Mouse (Mus musculus) midbrain, embryonic 14.5 days (tissue): ENCODE data around the gene Pigr. TPM values are rescaled to one million over a fixed set of nuclear protein-coding genes. Genes with fewer than 3 reads are reported as not detected.

Experiments
- ATAC-seq: fragments of 200-750 bp; cut with Nextera tagmentation; 2 replicates; pipeline ENCODE4 v1.8.0; 2017; ENCODE audit warnings: moderate number of reproducible peaks, moderate library complexity; ENCODE audit not compliant: low FRiP score, low TSS enrichment
- DNase-seq: peaks from one replicate; pipeline ENCODE4 v3.0.0-alpha.2; 2015
- H3K27ac ChIP-seq: fragments of 300-500 bp; sonication (generic); replicated peaks from 2 replicates; pipeline ENCODE4 v1.5.1; 2014; ENCODE audit warnings: mild to moderate bottlenecking, low read depth, low read length, moderate library complexity
- H3K27me3 ChIP-seq: fragments of 300-500 bp; sonication (generic); 2 replicates; pipeline ENCODE4 v1.6.1; 2014; ENCODE audit warnings: low read length, control low read depth, mixed read lengths; ENCODE audit not compliant: control insufficient read depth, insufficient read depth
- H3K36me3 ChIP-seq: fragments of 300-500 bp; sonication (generic); 2 replicates; pipeline ENCODE4 v1.6.1; 2014; ENCODE audit warnings: low read length, control low read depth; ENCODE audit not compliant: control insufficient read depth, insufficient read depth
- H3K4me1 ChIP-seq: fragments of 300-500 bp; sonication (generic); 2 replicates; pipeline ENCODE4 v1.6.1; 2014; ENCODE audit warnings: mild to moderate bottlenecking, antibody characterized with exemption, low read length, control low read depth; ENCODE audit not compliant: control insufficient read depth, insufficient read depth
- H3K4me2 ChIP-seq: fragments of 300-500 bp; sonication (generic); 2 replicates; pipeline ENCODE4 v1.6.1; 2014; ENCODE audit warnings: mild to moderate bottlenecking, low read length, moderate library complexity
- H3K4me3 ChIP-seq: fragments of 300-500 bp; sonication (generic); replicated peaks from 2 replicates; pipeline ENCODE4 v1.5.1; 2014; ENCODE audit warnings: low read depth, low read length
- H3K9ac ChIP-seq: fragments of 300-500 bp; sonication (generic); replicated peaks from 2 replicates; pipeline ENCODE4 v1.6.1; 2014; ENCODE audit warnings: mild to moderate bottlenecking, low read length, moderate library complexity
- H3K9me3 ChIP-seq: fragments of 300-500 bp; sonication (generic); 2 replicates; pipeline ENCODE4 v1.6.1; 2016; ENCODE audit warnings: low read length, control low read depth, mixed read lengths; ENCODE audit not compliant: control insufficient read depth
- WGBS: fragments of 180-500 bp; shearing (Covaris S2); extraction: QIAGEN DNeasy Blood & Tissue Kit; methylation state at CpG from one replicate; pipeline ENCODE4 v1.1.7; 2014; 5-methylcytosine and 5-hydroxymethylcytosine counted together
- polyA plus RNA-seq: library from polyadenylated mRNA; unstranded; fragments of >200 nt; fragmentation: Nextera tagmentation; extraction: Ambion mirVana; gene quantifications from 2 replicates; pipeline ENCODE4 v1.2.1, GENCODE M21; 2014

Pigr gene
- polyA plus RNA-seq, 1 experiment from 2014 or later = not detected

DNA sequence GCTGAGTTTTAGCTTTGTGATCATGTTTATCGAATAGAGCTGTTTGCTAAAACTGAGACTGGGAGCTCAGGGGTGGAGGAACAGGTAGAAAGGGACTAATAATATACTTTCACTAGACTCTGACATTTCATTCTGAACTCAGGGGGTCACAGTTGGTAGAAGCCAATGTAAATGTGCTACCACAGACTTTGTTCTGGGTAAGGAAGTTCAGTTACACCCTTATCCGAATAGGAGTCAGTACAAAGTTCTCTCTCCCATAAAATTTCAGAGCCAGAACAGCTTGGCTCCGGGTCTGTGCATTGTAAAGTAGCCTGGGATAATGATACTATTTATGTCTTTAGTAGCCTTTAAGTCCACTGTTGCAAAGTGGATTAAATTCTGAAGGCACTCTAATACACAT is 27.9 kb upstream of the Pigr start:
- ATAC-seq = no peak
- WGBS = 62% methylated on average over 3 of the region's 3 CpGs
- no peak overlapping the region for H3K9ac ChIP-seq

GRCm38 (mm10) chr1:130799399-130799798 is 27.1 kb upstream of the Pigr start:
- Histone ChIP-seq H3K9me3 (no peaks in the 10 kb centered on the region), H3K4me2 (no peak overlapping the region), H3K36me3 (no peaks in the 10 kb centered on the region), H3K4me3 (no peak overlapping the region), H3K9ac (no peak overlapping the region), H3K27ac (no peak overlapping the region), H3K27me3 (no peaks in the 10 kb centered on the region), H3K4me1 (no peaks in the 10 kb centered on the region)
- ATAC-seq = no peak
- DNase-seq = no peak
- 95% methylated on average over 2 of the region's 2 CpGs for WGBS

More for the DNA sequence above, 27.9 kb upstream of the Pigr start:
- no peak for DNase-seq
- H3K4me2 ChIP-seq = no peak overlapping the region
- H3K36me3 ChIP-seq = no peaks in the 10 kb centered on the region
- no peaks in the 10 kb centered on the region for H3K9me3 ChIP-seq
- H3K27me3 ChIP-seq = no peaks in the 10 kb centered on the region
- H3K27ac ChIP-seq = no peak overlapping the region
- no peaks in the 10 kb centered on the region for H3K4me1 ChIP-seq
- no peak overlapping the region for H3K4me3 ChIP-seq

DNA sequence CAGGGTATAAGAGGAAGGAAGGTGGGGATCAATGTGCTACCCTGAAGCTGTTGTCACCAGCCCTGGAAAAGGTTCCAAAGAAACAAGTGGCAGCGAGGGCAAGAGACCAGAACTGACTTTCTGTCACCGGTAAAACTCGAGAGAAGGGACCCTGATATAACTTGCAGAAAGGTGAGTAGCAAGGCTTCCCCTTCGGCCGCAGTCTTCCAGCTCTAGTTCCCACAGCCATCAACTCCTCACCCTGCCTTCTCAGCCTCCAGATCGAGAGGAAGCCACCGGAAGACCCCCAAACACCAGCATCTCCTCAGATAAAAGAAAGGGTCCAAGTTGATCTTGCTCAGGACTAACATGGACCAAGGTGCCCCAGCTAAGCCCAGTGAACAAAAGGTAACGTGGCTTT is 25.9 kb upstream of the Pigr start, which contains the start of gene Fcamr:
Gene Fcamr, plus strand, starts transcription at position 301 of the 400 bp plus-strand sequence.
- Histone ChIP-seq H3K9me3 (no peaks in the 10 kb centered on the region), H3K36me3 (no peaks in the 10 kb centered on the region), H3K4me2 (no peak within 1 kb of the TSS), H3K4me1 (no peaks in the 10 kb centered on the region), H3K9ac (no peak within 1 kb of the TSS), H3K4me3 (no peak within 1 kb of the TSS), H3K27ac (no peak within 1 kb of the TSS), H3K27me3 (no peaks in the 10 kb centered on the region)
- DNase-seq (no peak), ATAC-seq (no peak)
- WGBS = 87% methylated on average over 8 of the region's 8 CpGs

DNA sequence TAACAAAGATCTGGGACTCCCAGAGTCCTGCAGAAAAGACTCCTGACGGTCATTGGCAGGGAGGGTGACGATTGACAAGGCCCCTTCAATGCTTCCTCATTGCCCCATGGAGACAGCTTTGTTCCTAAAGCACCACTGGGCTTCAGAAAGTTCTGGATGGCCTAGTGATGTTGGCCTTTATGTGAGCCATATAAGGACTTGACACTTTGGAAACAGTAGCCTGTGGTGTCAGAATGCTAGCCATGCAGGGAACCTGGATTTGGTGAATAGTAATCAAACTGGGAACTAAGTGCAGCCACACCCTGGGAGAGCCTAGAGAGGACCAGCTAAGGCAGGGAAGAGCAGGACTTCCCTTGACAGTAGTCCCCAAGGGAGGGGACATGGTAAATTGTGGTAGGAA is 25.0 kb upstream of the Pigr start:
- Histone ChIP-seq H3K4me1 (no peaks in the 10 kb centered on the region), H3K4me2 (no peak overlapping the region), H3K9ac (no peak overlapping the region), H3K9me3 (no peaks in the 10 kb centered on the region), H3K27ac (no peak overlapping the region), H3K4me3 (no peak overlapping the region), H3K36me3 (no peaks in the 10 kb centered on the region), H3K27me3 (no peaks in the 10 kb centered on the region)
- ATAC-seq (no peak), DNase-seq (no peak)
- 54% methylated on average over 2 of the region's 2 CpGs for WGBS

GRCm38 (mm10) chr1:130802976-130803375 is 23.5 kb upstream of the Pigr start:
- no peaks in the 10 kb centered on the region for H3K9me3 ChIP-seq

DNA sequence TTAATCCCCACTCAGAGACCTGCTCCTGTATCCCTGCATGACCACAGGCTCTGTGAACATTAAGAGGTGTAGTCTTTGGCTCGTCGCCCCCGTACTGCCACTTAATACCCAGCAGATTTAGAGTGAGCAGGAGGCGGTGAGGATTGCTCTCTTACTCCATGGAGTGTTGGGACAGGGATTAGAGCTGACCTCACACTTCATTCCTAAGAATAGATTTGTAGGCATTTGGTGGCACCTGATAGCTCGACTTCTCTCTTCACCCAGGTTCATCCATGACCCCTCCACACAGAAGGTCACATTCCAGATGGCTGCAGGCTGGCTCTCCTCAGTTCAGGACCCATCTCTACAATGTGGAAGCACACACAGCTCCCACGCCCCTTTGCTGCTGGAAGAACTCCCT is 22.2 kb upstream of the Pigr start:
- WGBS = 75% methylated on average over 6 of the region's 6 CpGs
- H3K36me3 ChIP-seq = no peaks in the 10 kb centered on the region
- H3K27ac ChIP-seq = no peak overlapping the region
- ATAC-seq (no peak), DNase-seq (no peak)
- H3K4me3 ChIP-seq = no peak overlapping the region
- H3K4me2 ChIP-seq = no peak overlapping the region
- H3K9me3 ChIP-seq = no peaks in the 10 kb centered on the region
- no peaks in the 10 kb centered on the region for H3K4me1 ChIP-seq
- no peak overlapping the region for H3K9ac ChIP-seq
- no peaks in the 10 kb centered on the region for H3K27me3 ChIP-seq

More at GRCm38 (mm10) chr1:130802976-130803375, 23.5 kb upstream of the Pigr start:
- Histone ChIP-seq H3K4me1 (no peaks in the 10 kb centered on the region), H3K4me2 (no peak overlapping the region), H3K4me3 (no peak overlapping the region), H3K27ac (no peak overlapping the region), H3K36me3 (no peaks in the 10 kb centered on the region), H3K27me3 (no peaks in the 10 kb centered on the region), H3K9ac (no peak overlapping the region)
- DNase-seq (no peak), ATAC-seq (no peak)
- 56% methylated on average over 6 of the region's 6 CpGs for WGBS

- no peak for ATAC-seq
- Histone ChIP-seq H3K27me3 (no peaks in the 10 kb centered on the region), H3K4me3 (no peak overlapping the region), H3K9me3 (no peaks in the 10 kb centered on the region), H3K4me1 (no peaks in the 10 kb centered on the region), H3K9ac (no peak overlapping the region), H3K27ac (no peak overlapping the region), H3K4me2 (no peak overlapping the region), H3K36me3 (no peaks in the 10 kb centered on the region)
- WGBS = 78% methylated on average over 3 of the region's 3 CpGs
- no peak for DNase-seq
Measured at GRCm38 (mm10) chr1:130810906-130811305, 15.6 kb upstream of the Pigr start.

- Histone ChIP-seq H3K36me3 (no peaks in the 10 kb centered on the region), H3K4me1 (no peaks in the 10 kb centered on the region), H3K9me3 (no peaks in the 10 kb centered on the region), H3K9ac (no peak overlapping the region), H3K27ac (no peak overlapping the region), H3K4me3 (no peak overlapping the region), H3K27me3 (no peaks in the 10 kb centered on the region), H3K4me2 (no peak overlapping the region)
- 59% methylated on average over 17 of the region's 17 CpGs for WGBS
- ATAC-seq = no peak
- no peak for DNase-seq
Measured at GRCm38 (mm10) chr1:130811316-130811715, 15.2 kb upstream of the Pigr start.

GRCm38 (mm10) chr1:130819737-130820136 is 6.7 kb upstream of the Pigr start:
- 73% methylated on average over 1 of the region's 1 CpGs for WGBS
- DNase-seq (no peak), ATAC-seq (no peak)
- H3K27ac ChIP-seq = no peak overlapping the region
- no peaks in the 10 kb centered on the region for H3K27me3 ChIP-seq
- H3K4me3 ChIP-seq = no peak overlapping the region
- no peaks in the 10 kb centered on the region for H3K36me3 ChIP-seq
- no peak overlapping the region for H3K9ac ChIP-seq
- H3K4me1 ChIP-seq = no peaks in the 10 kb centered on the region
- H3K9me3 ChIP-seq = no peaks in the 10 kb centered on the region
- H3K4me2 ChIP-seq = no peak overlapping the region
